Mouse (Mus musculus) kidney, embryonic 15.5 days (tissue): ENCODE measurements around the gene Pxmp4. TPM values are rescaled to one million over a fixed set of nuclear protein-coding genes. Genes with fewer than 3 reads are reported as not detected.

Experiments used
- ATAC-seq: fragments of 200-750 bp; cut with Nextera tagmentation; replicated peaks from 2 replicates; pipeline ENCODE4 v1.8.0; 2017; ENCODE audit warnings: moderate TSS enrichment; ENCODE audit not compliant: low FRiP score
- H3K27ac ChIP-seq: fragments of 300-500 bp; sonication (generic); 2 replicates; pipeline ENCODE4 v1.5.1; 2015; ENCODE audit warnings: mild to moderate bottlenecking, inconsistent platforms
- H3K27me3 ChIP-seq: fragments of 300-500 bp; sonication (generic); 2 replicates; pipeline ENCODE4 v1.6.1; 2015; ENCODE audit warnings: inconsistent platforms
- H3K36me3 ChIP-seq: fragments of 300-500 bp; sonication (generic); 2 replicates; pipeline ENCODE4 v1.6.1; 2015; ENCODE audit warnings: inconsistent platforms
- H3K4me1 ChIP-seq: fragments of 300-500 bp; sonication (generic); 2 replicates; pipeline ENCODE4 v1.6.1; 2015; ENCODE audit warnings: inconsistent platforms
- H3K4me2 ChIP-seq: fragments of 300-500 bp; sonication (generic); 2 replicates; pipeline ENCODE4 v1.6.1; 2015; ENCODE audit warnings: moderate library complexity, mild to moderate bottlenecking, inconsistent platforms
- H3K4me3 ChIP-seq: fragments of 300-500 bp; sonication (generic); replicated peaks from 2 replicates; pipeline ENCODE4 v1.5.1; 2015; ENCODE audit warnings: mild to moderate bottlenecking, inconsistent platforms
- H3K9ac ChIP-seq: fragments of 300-500 bp; sonication (generic); 2 replicates; pipeline ENCODE4 v1.6.1; 2015; ENCODE audit warnings: mild to moderate bottlenecking, inconsistent platforms
- H3K9me3 ChIP-seq: fragments of 300-500 bp; sonication (generic); replicated peaks from 2 replicates; pipeline ENCODE4 v1.6.1; 2016; ENCODE audit warnings: inconsistent platforms
- WGBS: fragments of 180-500 bp; shearing (Covaris S2); methylation state at CpG from one replicate; pipeline ENCODE4 v1.1.7; 2015; ENCODE audit warnings: mixed read lengths; 5-methylcytosine and 5-hydroxymethylcytosine counted together
- polyA plus RNA-seq: library from polyadenylated mRNA; unstranded; fragments of >200 nt; fragmentation: Nextera tagmentation; extraction: Ambion mirVana; gene quantifications from 2 replicates; pipeline ENCODE4 v1.2.1, GENCODE M21; 2015

Pxmp4 gene
- polyA plus RNA-seq, 1 experiment from 2014 or later: 29.8 TPM

DNA sequence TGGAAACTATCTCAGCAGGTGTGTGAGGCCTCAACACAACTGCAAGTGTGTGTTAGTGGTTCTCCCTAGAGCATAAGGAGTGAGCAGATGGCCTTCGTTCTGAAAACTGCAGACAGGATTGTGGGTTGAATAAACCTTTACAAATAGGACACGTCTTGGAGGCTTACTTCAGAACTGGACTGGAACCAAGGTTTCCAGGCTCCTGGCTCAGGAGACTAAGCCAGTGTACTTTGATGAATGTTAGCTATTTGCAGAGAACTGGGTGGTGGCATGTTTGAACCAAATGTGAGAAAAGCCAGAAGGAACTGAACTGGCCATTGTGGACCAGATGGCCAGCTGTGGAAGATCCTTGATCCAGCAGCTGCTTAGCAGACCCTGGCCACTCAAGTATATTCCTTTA is 65.2 kb downstream of the Pxmp4 start:
- no peak for ATAC-seq
- Histone ChIP-seq H3K27ac (no peak overlapping the region), H3K27me3 (no peaks in the 10 kb centered on the region), H3K36me3 (peaks cover 48% of the 10 kb centered on the region), H3K4me1 (no peaks in the 10 kb centered on the region), H3K4me2 (no peak overlapping the region), H3K9me3 (no peaks in the 10 kb centered on the region), H3K4me3 (no peak overlapping the region), H3K9ac (no peak overlapping the region)
- WGBS: 62% methylated on average over 2 of the region's 2 CpGs

Other genes starting within 250 kb of the Pxmp4 start
- gene Cdk5rap1, start 230.7 kb downstream of the Pxmp4 start, polyA plus RNA-seq: 19.0 and 20.4 TPM in 2 replicates
- gene Snta1, start 195.6 kb downstream of the Pxmp4 start, polyA plus RNA-seq: 12.0 and 12.7 TPM in 2 replicates
- gene Cbfa2t2, start 167.2 kb downstream of the Pxmp4 start, polyA plus RNA-seq: 38.8 and 46.0 TPM in 2 replicates
- gene 1700003F12Rik, start 56.6 kb downstream of the Pxmp4 start, polyA plus RNA-seq: 0.58 and 1.7 TPM in 2 replicates
- gene Actl10, start 51.9 kb downstream of the Pxmp4 start, polyA plus RNA-seq: 0.19 and 0.22 TPM in 2 replicates
- 1.6 and 2.9 TPM in 2 replicates for gene Necab3, start 44.8 kb downstream of the Pxmp4 start, polyA plus RNA-seq
- 20.7 and 21.0 TPM in 2 replicates for gene E2f1, start 33.8 kb downstream of the Pxmp4 start, polyA plus RNA-seq
- 0.85 and 1.00 TPM in 2 replicates for gene Zfp341, start 9.6 kb upstream of the Pxmp4 start, polyA plus RNA-seq
- 0.62 TPM in 1 of 2 replicates, not detected in the other for gene 4930519P11Rik, start 9.7 kb upstream of the Pxmp4 start, polyA plus RNA-seq
- gene Chmp4b, start 48.0 kb upstream of the Pxmp4 start, polyA plus RNA-seq: 24.6 and 24.8 TPM in 2 replicates
- not detected in 2 replicates for gene Gm14214, start 166.3 kb upstream of the Pxmp4 start, polyA plus RNA-seq
- gene Raly, start 187.4 kb upstream of the Pxmp4 start, polyA plus RNA-seq: 47.3 and 54.3 TPM in 2 replicates
- gene a, start 187.7 kb upstream of the Pxmp4 start, polyA plus RNA-seq: 0.66 and 0.91 TPM in 2 replicates